Mouse (Mus musculus): ENCODE measurements around the gene Smyd3. TPM values are rescaled to one million over a fixed set of nuclear protein-coding genes. Genes with fewer than 3 reads are reported as not detected.

Gene Smyd3
- polyA plus RNA-seq, 1 experiment, result not detected

DNA sequence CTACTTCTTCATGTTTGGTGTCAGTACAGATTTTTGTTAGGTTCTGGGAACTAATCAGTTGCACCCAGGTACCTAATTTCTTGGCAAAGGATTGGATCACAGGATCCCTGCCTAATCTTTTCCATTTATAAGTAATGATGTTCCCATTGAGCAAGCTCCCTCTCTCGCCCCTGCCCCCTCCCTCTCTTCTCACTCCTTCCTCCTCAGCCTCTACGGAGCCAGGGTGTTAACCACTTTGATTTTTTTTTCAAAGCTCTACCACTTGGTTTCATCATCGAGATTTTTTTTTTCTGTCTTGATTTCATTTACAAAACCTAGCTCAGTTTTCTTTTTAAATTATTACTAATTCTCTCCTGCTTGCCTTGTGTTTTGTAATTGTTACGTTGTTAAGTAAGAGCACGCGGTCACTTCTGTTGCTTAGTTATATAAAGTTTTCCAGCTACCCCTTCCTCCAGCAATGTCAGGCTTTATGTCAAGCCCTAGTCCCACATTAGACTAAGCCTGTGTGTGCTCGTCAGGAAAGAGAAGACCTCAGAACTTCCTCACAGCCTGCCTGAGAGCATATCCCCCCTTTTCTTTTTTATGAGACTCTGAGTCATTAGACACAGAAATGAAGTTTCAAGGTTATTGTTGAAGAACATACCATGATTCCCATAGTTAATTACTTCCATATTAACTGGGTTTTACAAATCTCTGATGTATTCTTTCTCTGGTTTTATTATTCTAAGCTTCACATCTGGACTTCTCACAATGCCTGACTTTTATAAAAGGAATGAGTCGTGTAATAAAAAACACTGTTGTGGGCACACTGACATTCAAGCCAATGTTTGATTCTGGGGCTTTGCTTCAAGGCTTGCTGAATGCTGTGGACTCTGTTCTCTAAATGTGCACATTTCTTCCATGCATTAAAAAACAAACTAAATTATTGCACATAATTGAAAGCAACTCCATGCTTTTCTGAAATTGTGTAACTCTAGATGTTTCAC is 156.1 kb downstream of the Smyd3 start:
- Histone ChIP-seq H3K4me3 (ENCODE audit: insufficient read depth, low read depth, low read length) (no peak overlapping the region), H3K4me1 (ENCODE audit: control insufficient read depth, insufficient read depth, low read length) (no peaks in the 10 kb centered on the region), H3K27ac (ENCODE audit: insufficient read depth, low read depth, low read length) (no peak overlapping the region)
- TF ChIP-seq POLR2A (IDR thresholded peaks at IDR 0.05; ENCODE audit: insufficient read depth, low read depth, low read length), result no peak
- no peak for TF ChIP-seq CTCF (IDR thresholded peaks at IDR 0.05; ENCODE audit: insufficient read depth, low read depth, low read length)
- WGBS, result 76% methylated on average over 8 of the region's 8 CpGs

DNA sequence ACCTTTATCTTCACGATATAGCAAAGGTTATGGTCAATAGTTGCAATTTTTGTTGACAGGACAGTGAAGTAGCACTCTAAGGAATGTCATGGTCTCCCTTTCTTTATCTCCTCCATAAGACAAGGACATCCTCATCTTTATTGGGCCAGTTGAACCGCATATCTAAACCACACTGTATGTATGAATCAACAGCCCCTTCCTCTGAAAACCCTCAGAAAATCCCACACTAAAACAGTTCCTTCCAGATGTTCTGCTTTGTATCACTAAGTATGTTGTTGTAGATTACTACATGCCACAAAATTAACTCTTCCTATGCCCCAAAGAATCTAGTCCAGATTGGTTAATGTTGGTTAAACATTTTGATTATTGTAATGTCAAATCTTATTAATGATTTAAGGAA is 160.7 kb downstream of the Smyd3 start:
- Histone ChIP-seq H3K27ac (ENCODE audit: insufficient read depth, low read depth, low read length) (no peak overlapping the region), H3K4me1 (ENCODE audit: control insufficient read depth, insufficient read depth, low read length) (no peaks in the 10 kb centered on the region), H3K4me3 (ENCODE audit: insufficient read depth, low read depth, low read length) (no peak overlapping the region)
- TF ChIP-seq POLR2A (IDR thresholded peaks at IDR 0.05; ENCODE audit: insufficient read depth, low read depth, low read length), result no peak
- no peak for TF ChIP-seq CTCF (IDR thresholded peaks at IDR 0.05; ENCODE audit: insufficient read depth, low read depth, low read length)
- WGBS, result 96% methylated on average over 2 of the region's 2 CpGs

- Histone ChIP-seq H3K27ac (ENCODE audit: insufficient read depth, low read depth, low read length) (no peak overlapping the region), H3K4me1 (ENCODE audit: control insufficient read depth, insufficient read depth, low read length) (no peaks in the 10 kb centered on the region), H3K4me3 (ENCODE audit: insufficient read depth, low read depth, low read length) (no peak overlapping the region)
- WGBS, result 94% methylated on average over 6 of the region's 6 CpGs
- TF ChIP-seq POLR2A (IDR thresholded peaks at IDR 0.05; ENCODE audit: insufficient read depth, low read depth, low read length), result no peak
- no peak for TF ChIP-seq CTCF (IDR thresholded peaks at IDR 0.05; ENCODE audit: insufficient read depth, low read depth, low read length)
Observed at GRCm38 (mm10) chr1:179354250-179354649, 163.6 kb downstream of the Smyd3 start.

GRCm38 (mm10) chr1:179345318-179345925 is 172.4 kb downstream of the Smyd3 start:
- H3K27ac ChIP-seq (ENCODE audit: insufficient read depth, low read depth, low read length), result no peak overlapping the region
- 0 out of 2 replicates have a peak, but pooled peaks cover 2% of the 10 kb centered on the region for H3K4me1 ChIP-seq (ENCODE audit: control insufficient read depth, insufficient read depth, low read length)
- TF ChIP-seq POLR2A (IDR thresholded peaks at IDR 0.05; ENCODE audit: insufficient read depth, low read depth, low read length), result no peak
- no peak for TF ChIP-seq CTCF (IDR thresholded peaks at IDR 0.05; ENCODE audit: insufficient read depth, low read depth, low read length)
- WGBS, result 70% methylated on average over 2 of the region's 2 CpGs
- H3K4me3 ChIP-seq (ENCODE audit: insufficient read depth, low read depth, low read length), result no peak overlapping the region

DNA sequence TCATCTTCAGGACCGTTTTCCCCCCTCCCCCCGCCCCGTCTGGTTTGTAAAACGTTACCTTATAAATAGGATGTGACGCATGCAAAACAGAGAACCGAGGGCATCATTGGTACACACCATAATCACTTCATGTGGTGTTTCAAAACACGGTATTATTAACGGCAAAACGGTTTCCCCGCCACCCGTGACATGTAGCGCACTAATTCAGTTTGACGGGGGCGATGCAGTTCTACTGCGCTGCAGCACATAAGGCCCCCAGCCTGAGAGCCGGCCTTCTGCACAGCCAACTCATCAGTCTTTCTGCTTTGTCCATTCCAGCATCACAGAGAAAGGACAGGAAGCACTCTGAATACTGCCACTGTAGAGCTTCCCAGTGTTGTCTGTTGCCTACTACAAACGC is 174.4 kb downstream of the Smyd3 start:
- 95% methylated on average over 17 of the region's 17 CpGs for WGBS
- TF ChIP-seq CTCF (IDR thresholded peaks at IDR 0.05; ENCODE audit: insufficient read depth, low read depth, low read length), result no peak
- TF ChIP-seq POLR2A (IDR thresholded peaks at IDR 0.05; ENCODE audit: insufficient read depth, low read depth, low read length), result no peak

GRCm38 (mm10) chr1:179341589-179341988 is 176.3 kb downstream of the Smyd3 start:
- TF ChIP-seq CTCF (IDR thresholded peaks at IDR 0.05; ENCODE audit: insufficient read depth, low read depth, low read length), result no peak
- no peak for TF ChIP-seq POLR2A (IDR thresholded peaks at IDR 0.05; ENCODE audit: insufficient read depth, low read depth, low read length)
- Histone ChIP-seq H3K4me3 (ENCODE audit: insufficient read depth, low read depth, low read length) (no peak overlapping the region), H3K27ac (ENCODE audit: insufficient read depth, low read depth, low read length) (no peak overlapping the region), H3K4me1 (ENCODE audit: control insufficient read depth, insufficient read depth, low read length) (no peaks in the 10 kb centered on the region)
- 88% methylated on average over 1 of the region's 1 CpGs for WGBS

More for the DNA sequence above, 174.4 kb downstream of the Smyd3 start:
- Histone ChIP-seq H3K27ac (ENCODE audit: insufficient read depth, low read depth, low read length) (no peak overlapping the region), H3K4me1 (ENCODE audit: control insufficient read depth, insufficient read depth, low read length) (0 out of 2 replicates have a peak, but pooled peaks cover 2% of the 10 kb centered on the region), H3K4me3 (ENCODE audit: insufficient read depth, low read depth, low read length) (no peak overlapping the region)

GRCm38 (mm10) chr1:179339066-179339465 is 178.8 kb downstream of the Smyd3 start:
- no peaks in the 10 kb centered on the region for H3K4me1 ChIP-seq (ENCODE audit: control insufficient read depth, insufficient read depth, low read length)
- TF ChIP-seq CTCF (IDR thresholded peaks at IDR 0.05; ENCODE audit: insufficient read depth, low read depth, low read length) (no peak), POLR2A (IDR thresholded peaks at IDR 0.05; ENCODE audit: insufficient read depth, low read depth, low read length) (no peak)
- H3K27ac ChIP-seq (ENCODE audit: insufficient read depth, low read depth, low read length), result no peak overlapping the region
- H3K4me3 ChIP-seq (ENCODE audit: insufficient read depth, low read depth, low read length), result no peak overlapping the region
- WGBS, result 79% methylated on average over 3 of the region's 3 CpGs

GRCm38 (mm10) chr1:179337529-179337928 is 180.3 kb downstream of the Smyd3 start:
- no peak overlapping the region for H3K4me3 ChIP-seq (ENCODE audit: insufficient read depth, low read depth, low read length)
- no peaks in the 10 kb centered on the region for H3K4me1 ChIP-seq (ENCODE audit: control insufficient read depth, insufficient read depth, low read length)
- H3K27ac ChIP-seq (ENCODE audit: insufficient read depth, low read depth, low read length), result no peak overlapping the region
- TF ChIP-seq POLR2A (IDR thresholded peaks at IDR 0.05; ENCODE audit: insufficient read depth, low read depth, low read length) (no peak), CTCF (IDR thresholded peaks at IDR 0.05; ENCODE audit: insufficient read depth, low read depth, low read length) (no peak)
- WGBS, result 95% methylated on average over 5 of the region's 5 CpGs

DNA sequence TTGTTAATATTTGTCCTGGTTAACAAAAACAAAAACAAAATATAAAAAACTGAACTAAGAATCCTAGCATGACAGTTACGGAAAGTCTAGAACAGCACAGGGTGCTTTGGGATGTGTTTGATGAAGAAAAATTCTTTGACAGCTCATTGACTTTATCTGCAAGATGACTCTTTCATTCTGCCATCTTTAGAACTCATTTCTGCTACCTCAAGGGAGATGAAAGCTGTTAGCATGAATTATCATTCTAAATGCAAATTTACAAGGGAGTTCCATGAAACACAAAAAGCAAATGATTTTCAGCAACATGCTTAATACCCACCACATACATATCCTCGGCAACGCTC is 190.9 kb downstream of the Smyd3 start:
- H3K4me1 ChIP-seq (ENCODE audit: control insufficient read depth, insufficient read depth, low read length), result no peaks in the 10 kb centered on the region
- WGBS, result 81% methylated on average over 3 of the region's 3 CpGs
- no peak overlapping the region for H3K4me3 ChIP-seq (ENCODE audit: insufficient read depth, low read depth, low read length)
- TF ChIP-seq CTCF (IDR thresholded peaks at IDR 0.05; ENCODE audit: insufficient read depth, low read depth, low read length), result no peak
- TF ChIP-seq POLR2A (IDR thresholded peaks at IDR 0.05; ENCODE audit: insufficient read depth, low read depth, low read length), result no peak
- H3K27ac ChIP-seq (ENCODE audit: insufficient read depth, low read depth, low read length), result no peak overlapping the region

All from olfactory bulb, adult 2 months (tissue).